Mouse (Mus musculus) olfactory bulb, adult 2 months (tissue): ENCODE data around the gene Odf3. TPM values are rescaled to one million over a fixed set of nuclear protein-coding genes. Genes with fewer than 3 reads are reported as not detected.

ENCODE experiments used
- H3K27ac ChIP-seq: fragments of 200-500 bp; 2 replicates; pipeline ENCODE4 v1.5.1; 2012; ENCODE audit warnings: low read depth, low read length; ENCODE audit not compliant: insufficient read depth
- H3K4me1 ChIP-seq: fragments of 200-500 bp; 2 replicates; pipeline ENCODE4 v1.6.1; 2012; ENCODE audit warnings: low read length; ENCODE audit not compliant: control insufficient read depth, insufficient read depth
- H3K4me3 ChIP-seq: fragments of 200-500 bp; 2 replicates; pipeline ENCODE4 v1.5.1; 2012; ENCODE audit warnings: mild to moderate bottlenecking, low read depth, low read length, moderate library complexity; ENCODE audit not compliant: insufficient read depth
- CTCF ChIP-seq: fragments of 200-500 bp; IDR thresholded peaks from 2 replicates; pipeline ENCODE4 v1.5.1; 2012; ENCODE audit warnings: low read depth, mild to moderate bottlenecking, low read length, moderate library complexity; ENCODE audit not compliant: insufficient read depth
- POLR2A ChIP-seq: fragments of 200-500 bp; IDR thresholded peaks from 2 replicates; pipeline ENCODE4 v1.6.1; 2012; ENCODE audit warnings: mild to moderate bottlenecking, low read depth, low read length, moderate library complexity; ENCODE audit not compliant: insufficient read depth
- WGBS: fragments of 180-500 bp; shearing (Covaris S2); methylation state at CpG from one replicate; pipeline ENCODE4 v1.1.7; 2018; 5-methylcytosine and 5-hydroxymethylcytosine counted together
- polyA plus RNA-seq: library from polyadenylated mRNA; stranded (reverse); fragments of >200 nt; gene quantifications from 2 replicates; pipeline ENCODE4 v1.2.4, GENCODE M21; 2012; ENCODE audit warnings: low replicate concordance; ENCODE audit not compliant: missing spikeins, insufficient read depth, insufficient read length

Odf3 gene
- polyA plus RNA-seq, 1 experiment, result not detected

GRCm38 (mm10) chr7:140894031-140894430, 46.4 kb downstream of the Odf3 start:
- no peak overlapping the region for H3K4me3 ChIP-seq
- no peak overlapping the region for H3K27ac ChIP-seq
- TF ChIP-seq CTCF (no peak), POLR2A (no peak)
- H3K4me1 ChIP-seq, result no peaks in the 10 kb centered on the region
- 55% methylated on average over 7 of the region's 7 CpGs for WGBS

GRCm38 (mm10) chr7:140894611-140895010, 47.0 kb downstream of the Odf3 start:
- TF ChIP-seq POLR2A (no peak), CTCF (no peak)
- 85% methylated on average over 3 of the region's 3 CpGs for WGBS
- no peak overlapping the region for H3K4me3 ChIP-seq
- no peak overlapping the region for H3K27ac ChIP-seq
- H3K4me1 ChIP-seq, result no peaks in the 10 kb centered on the region

GRCm38 (mm10) chr7:140897863-140898262, 50.3 kb downstream of the Odf3 start:
- Histone ChIP-seq H3K4me1 (no peaks in the 10 kb centered on the region), H3K27ac (no peak overlapping the region), H3K4me3 (no peak overlapping the region)
- TF ChIP-seq POLR2A (no peak), CTCF (no peak)
- WGBS, result 89% methylated on average over 7 of the region's 7 CpGs

- Histone ChIP-seq H3K27ac (no peak overlapping the region), H3K4me3 (no peak overlapping the region), H3K4me1 (peaks cover 2% of the 10 kb centered on the region; the same call in 1 of the 2 replicates)
- TF ChIP-seq POLR2A (no peak), CTCF (no peak)
- 71% methylated on average over 3 of the region's 3 CpGs for WGBS
Measured at GRCm38 (mm10) chr7:140899121-140899520, 51.5 kb downstream of the Odf3 start.

- Histone ChIP-seq H3K4me1 (peaks cover 2% of the 10 kb centered on the region; the same call in 1 of the 2 replicates), H3K4me3 (no peak within 1 kb of the TSS), H3K27ac (no peak within 1 kb of the TSS)
- WGBS, result 61% methylated on average over 10 of the region's 10 CpGs
- TF ChIP-seq POLR2A, result no peak
- TF ChIP-seq CTCF, result no peak
Measured at GRCm38 (mm10) chr7:140900220-140900619, 52.6 kb downstream of the Odf3 start, which contains the start of gene Cox8b. Gene Cox8b, minus strand, starts transcription at chr7:140900446.

Other genes starting within 250 kb of the Odf3 start
- not detected in 2 replicates for gene Olfr46, start 246.5 kb upstream of the Odf3 start, polyA plus RNA-seq
- not detected in 2 replicates for gene Olfr61, start 218.8 kb upstream of the Odf3 start, polyA plus RNA-seq
- gene Olfr53, start 201.4 kb upstream of the Odf3 start, polyA plus RNA-seq, result not detected in 2 replicates
- not detected in 2 replicates for gene Olfr539, start 187.9 kb upstream of the Odf3 start, polyA plus RNA-seq
- gene Olfr45, start 165.9 kb upstream of the Odf3 start, polyA plus RNA-seq, result not detected in 2 replicates
- not detected in 2 replicates for gene Olfr541, start 150.5 kb upstream of the Odf3 start, polyA plus RNA-seq
- gene Cyp2e1, start 84.1 kb upstream of the Odf3 start, polyA plus RNA-seq, result not detected in 2 replicates
- not detected in 2 replicates for gene Syce1, start 60.0 kb upstream of the Odf3 start, polyA plus RNA-seq
- gene Zfp941, start 25.6 kb upstream of the Odf3 start, polyA plus RNA-seq, result not detected in 2 replicates
- not detected in 2 replicates for gene Urah, start 12.8 kb upstream of the Odf3 start, polyA plus RNA-seq
- not detected in 2 replicates for gene Scgb1c1, start 2.3 kb upstream of the Odf3 start, polyA plus RNA-seq
- gene Gm45785, start 8.5 kb downstream of the Odf3 start, polyA plus RNA-seq, result not detected in 2 replicates
- gene Ric8a, start 9.2 kb downstream of the Odf3 start, polyA plus RNA-seq, result not detected in 2 replicates
- gene Bet1l, start 9.8 kb downstream of the Odf3 start, polyA plus RNA-seq, result not detected in 2 replicates
- gene Psmd13, start 34.2 kb downstream of the Odf3 start, polyA plus RNA-seq, result not detected in 2 replicates
- gene Sirt3, start 34.5 kb downstream of the Odf3 start, polyA plus RNA-seq, result not detected in 2 replicates
- not detected in 2 replicates for gene Cox8b, start 52.6 kb downstream of the Odf3 start, polyA plus RNA-seq
- not detected in 2 replicates for gene Nlrp6, start 73.1 kb downstream of the Odf3 start, polyA plus RNA-seq
- gene Pgghg, start 93.6 kb downstream of the Odf3 start, polyA plus RNA-seq, result not detected in 2 replicates
- gene Ifitm5, start 102.5 kb downstream of the Odf3 start, polyA plus RNA-seq, result not detected in 2 replicates
- not detected in 2 replicates for gene Gm45717, start 108.1 kb downstream of the Odf3 start, polyA plus RNA-seq
- not detected in 2 replicates for gene Ifitm2, start 108.2 kb downstream of the Odf3 start, polyA plus RNA-seq
- gene Ifitm1, start 119.4 kb downstream of the Odf3 start, polyA plus RNA-seq, result not detected in 2 replicates
- gene Ifitm3, start 163.0 kb downstream of the Odf3 start, polyA plus RNA-seq, result not detected in 2 replicates
- gene Ifitm6, start 170.1 kb downstream of the Odf3 start, polyA plus RNA-seq, result not detected in 2 replicates
- gene Gm17387, start 181.3 kb downstream of the Odf3 start, polyA plus RNA-seq, result not detected in 2 replicates
- gene B4galnt4, start 213.3 kb downstream of the Odf3 start, polyA plus RNA-seq, result not detected in 2 replicates
- gene Pkp3, start 230.4 kb downstream of the Odf3 start, polyA plus RNA-seq, result not detected in 2 replicates